ENCODE assay signal across 34 mouse cellular contexts in genomic region chr10:84302821-84303520, GRCm38 (mm10).
DNase-seq lines count a peak whose midpoint lies in the region; ATAC-seq lines count a peak whose summit lies in the region.
"Had no signal": no experiment of that assay in that cellular context is flagged by ENCODE, and none has a peak within 500 bp of the region (broad histone marks: within the 10 kb centered on the region; RNA-seq: fewer than 3 reads in every experiment).

No protein-coding gene starts in this region.

- no peaks in the 10 kb centered on the region for H3K9me3 ChIP-seq in neural tube, embryonic 14.5 days (ENCODE audit: control insufficient read depth, low read length)
- H3K9me3 ChIP-seq in neural tube, embryonic 15.5 days (replicated peaks), result no peaks in the 10 kb centered on the region
- H3K9me3 ChIP-seq: embryonic facial prominence, embryonic 10.5 days; embryonic facial prominence, embryonic 15.5 days; forebrain, embryonic 12.5 days; heart, embryonic 13.5 days; hindbrain, embryonic 10.5 days; hindbrain, embryonic 15.5 days; intestine, embryonic 15.5 days; limb, embryonic 12.5 days; liver, embryonic 12.5 days had no signal

- H3K9ac ChIP-seq in neural tube, embryonic 14.5 days (replicated peaks; ENCODE audit: low read depth, low read length), result no peak overlapping the region
- H3K9ac ChIP-seq in neural tube, embryonic 15.5 days (replicated peaks), result no peak overlapping the region
- H3K9ac ChIP-seq: embryonic facial prominence, embryonic 15.5 days; forebrain, embryonic 12.5 days; forebrain, postnatal 0 days; heart, embryonic 13.5 days; hindbrain, embryonic 15.5 days; intestine, embryonic 15.5 days; limb, embryonic 12.5 days; liver, embryonic 12.5 days; liver, postnatal 0 days had no signal

- no peak overlapping the region for H3K4me2 ChIP-seq in neural tube, embryonic 14.5 days (ENCODE audit: low read depth, low read length)
- no peak overlapping the region for H3K4me2 ChIP-seq in neural tube, embryonic 15.5 days
- H3K4me2 ChIP-seq: embryonic facial prominence, embryonic 15.5 days; forebrain, embryonic 12.5 days; heart, embryonic 13.5 days; hindbrain, embryonic 15.5 days; intestine, embryonic 15.5 days; limb, embryonic 12.5 days; liver, embryonic 12.5 days had no signal

- 51% methylated on average over 7 of the region's 7 CpGs for WGBS in neural tube, embryonic 14.5 days
- WGBS in neural tube, embryonic 15.5 days, result 57% methylated on average over 7 of the region's 7 CpGs

- no peaks in the 10 kb centered on the region for H3K36me3 ChIP-seq in neural tube, embryonic 14.5 days (ENCODE audit: control insufficient read depth, insufficient read depth, low read length)
- H3K36me3 ChIP-seq in neural tube, embryonic 15.5 days, result no peaks in the 10 kb centered on the region
- H3K36me3 ChIP-seq: embryonic facial prominence, embryonic 10.5 days; embryonic facial prominence, embryonic 15.5 days; forebrain, embryonic 12.5 days; heart, embryonic 13.5 days; hindbrain, embryonic 10.5 days; hindbrain, embryonic 15.5 days; intestine, embryonic 15.5 days; limb, embryonic 12.5 days; liver, embryonic 12.5 days had no signal

- peak; percentile 10 for DNase-seq in embryo, embryonic 11 days
- DNase-seq in embryo, embryonic 10 days (ENCODE audit: low spot score), result no peak
- DNase-seq in hindlimb bud, embryonic 11.5 days (ENCODE audit: extremely low spot score, low read depth, low spot score), result peak; percentile 31
- peak; percentile 24 for DNase-seq in mesoderm, embryonic 11.5 days (ENCODE audit: low read depth, low spot score)
- no peak for DNase-seq in heart, postnatal 36 days
- no peak for DNase-seq in left cerebral cortex, adult 9 months (ENCODE audit: low spot score in 2 of 2)
- DNase-seq: adrenal gland, adult 8-10 months; cerebellum, adult 9-10 months; cerebellum, postnatal 36 days; forebrain, postnatal 0 days; gastrocnemius, postnatal 25 days; heart, adult 2 months; heart, postnatal 10 days; kidney, adult 8-10 months; kidney, postnatal 10 days; layer of hippocampus, postnatal 36 days; liver, postnatal 0 days; midbrain, embryonic 14.5 days; right cerebral cortex, postnatal 4 days; thymus, postnatal 14 days had no signal

- no peak overlapping the region for H3K4me3 ChIP-seq in neural tube, embryonic 14.5 days (ENCODE audit: low read depth, low read length)
- no peak overlapping the region for H3K4me3 ChIP-seq in neural tube, embryonic 15.5 days (replicated peaks)
- H3K4me3 ChIP-seq: embryonic facial prominence, embryonic 10.5 days; embryonic facial prominence, embryonic 15.5 days; forebrain, embryonic 12.5 days; heart, adult 2 months; heart, embryonic 13.5 days; hindbrain, embryonic 10.5 days; hindbrain, embryonic 15.5 days; intestine, embryonic 15.5 days; limb, embryonic 12.5 days; liver, embryonic 12.5 days had no signal

- H3K27ac ChIP-seq in neural tube, embryonic 14.5 days (ENCODE audit: low read depth, low read length), result no peak overlapping the region
- no peak overlapping the region for H3K27ac ChIP-seq in neural tube, embryonic 15.5 days (replicated peaks)
- H3K27ac ChIP-seq: embryonic facial prominence, embryonic 10.5 days; embryonic facial prominence, embryonic 15.5 days; forebrain, embryonic 12.5 days; heart, adult 2 months; heart, embryonic 13.5 days; hindbrain, embryonic 10.5 days; hindbrain, embryonic 15.5 days; intestine, embryonic 15.5 days; limb, embryonic 12.5 days; liver, embryonic 12.5 days; macrophage had no signal

- peak; percentile 28; the same call in 1 of the 2 replicates for ATAC-seq in neural tube, embryonic 14.5 days (ENCODE audit: low read depth)
- no peak for ATAC-seq in neural tube, embryonic 15.5 days (ENCODE audit: low FRiP score)
- ATAC-seq: activated CD4-positive, CD25-positive, alpha-beta regulatory T cell, adult 4 months; forebrain, postnatal 0 days; intestine, embryonic 15.5 days; liver, embryonic 12.5 days; liver, postnatal 0 days; lung, postnatal 0 days had no signal

- H3K27me3 ChIP-seq in neural tube, embryonic 14.5 days (ENCODE audit: control insufficient read depth, insufficient read depth, low read length), result no peaks in the 10 kb centered on the region
- H3K27me3 ChIP-seq in neural tube, embryonic 15.5 days (replicated peaks), result no peaks in the 10 kb centered on the region
- H3K27me3 ChIP-seq: embryonic facial prominence, embryonic 15.5 days; forebrain, embryonic 12.5 days; heart, embryonic 13.5 days; hindbrain, embryonic 15.5 days; intestine, embryonic 15.5 days; limb, embryonic 12.5 days; liver, embryonic 12.5 days had no signal

- intact Hi-C loops in heart, postnatal 36 days (cut with DNase I), result no loop called here

- no peaks in the 10 kb centered on the region for H3K4me1 ChIP-seq in neural tube, embryonic 14.5 days (ENCODE audit: control insufficient read depth, insufficient read depth, low read length)
- H3K4me1 ChIP-seq in neural tube, embryonic 15.5 days, result 0 out of 2 replicates have a peak, but pooled peaks cover 2% of the 10 kb centered on the region
- H3K4me1 ChIP-seq: embryonic facial prominence, embryonic 15.5 days; forebrain, embryonic 12.5 days; hindbrain, embryonic 15.5 days; intestine, embryonic 15.5 days; liver, embryonic 12.5 days had no signal

Comparison
In these comparisons a context has a peak if more than half of its experiments do, and no peak if none do; other contexts are left out.
1. DNase-seq: peak in embryo, embryonic 11 days (single experiment), hindlimb bud, embryonic 11.5 days (single experiment) and mesoderm, embryonic 11.5 days (single experiment); none in embryo, embryonic 10 days (single experiment), heart, postnatal 36 days (0 of 2) and left cerebral cortex, adult 9 months (0 of 2).